Mouse (Mus musculus): ENCODE data around the gene Ampd3. TPM values are rescaled to one million over a fixed set of nuclear protein-coding genes. Genes with fewer than 3 reads are reported as not detected.
A peak's percentile ranks its signal among the peaks of the same experiment; 100 is the strongest.

The Ampd3 gene
- polyA plus RNA-seq, 1 experiment from 2014 or later = 8.8 TPM

DNA sequence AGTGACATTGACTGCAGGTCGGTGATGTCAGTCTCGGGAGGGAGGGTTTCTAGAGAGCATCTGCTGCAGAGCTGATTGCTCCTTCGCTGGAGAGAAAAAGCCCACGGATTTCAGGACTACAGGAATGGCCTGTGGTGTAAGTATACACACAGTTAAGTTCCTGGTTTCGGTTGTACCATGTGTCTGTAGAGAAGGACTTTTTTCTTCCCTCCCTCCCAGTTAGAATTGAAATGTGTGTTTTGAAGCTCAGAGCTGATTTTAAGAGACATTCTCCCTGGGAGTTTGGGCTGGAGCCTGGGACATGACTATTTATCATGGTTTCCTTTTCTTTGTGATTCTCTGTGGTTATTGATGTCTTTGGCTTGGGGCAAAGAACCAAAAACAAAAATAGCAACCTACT lies 28.2 kb upstream of the Ampd3 start:
- Histone ChIP-seq H3K4me3 (ENCODE audit: low read length) (no peak overlapping the region), H3K4me2 (replicated peaks; ENCODE audit: low read depth, low read length) (no peak overlapping the region), H3K9ac (replicated peaks; ENCODE audit: low read length) (no peak overlapping the region), H3K36me3 (ENCODE audit: insufficient read depth, low read length) (0 out of 2 replicates have a peak, but pooled peaks cover 3% of the 10 kb centered on the region), H3K9me3 (ENCODE audit: low read length) (peaks cover 14% of the 10 kb centered on the region), H3K27me3 (ENCODE audit: insufficient read depth, low read length) (no peaks in the 10 kb centered on the region), H3K27ac (ENCODE audit: low read length) (peak overlapping the region; percentile 47; the same call in 1 of the 2 replicates), H3K4me1 (ENCODE audit: insufficient read depth, low read length) (peaks cover 14% of the 10 kb centered on the region)
- ATAC-seq (ENCODE audit: low FRiP score, low TSS enrichment) = no peak
- WGBS = 45% methylated on average over 5 of the region's 5 CpGs

DNA sequence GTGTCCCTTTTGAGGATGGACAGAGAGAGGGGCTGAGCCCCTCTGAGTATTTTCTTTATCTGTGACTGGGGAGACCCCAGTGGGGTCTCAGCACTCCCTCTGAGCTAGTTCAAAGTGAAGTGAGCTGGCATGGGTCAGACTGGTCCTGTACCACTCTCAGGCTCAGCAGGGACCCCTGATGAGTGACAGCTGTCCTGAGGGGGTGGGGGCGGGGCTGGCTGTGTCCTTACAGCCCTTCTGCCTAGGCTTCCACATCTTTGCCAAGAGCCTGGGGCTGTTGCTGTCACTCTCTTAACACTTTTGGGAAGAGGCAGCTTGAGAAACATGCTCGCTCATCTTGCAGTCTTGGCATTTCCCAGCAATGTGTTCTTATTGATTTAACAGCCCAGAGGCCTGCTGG lies 27.8 kb upstream of the Ampd3 start:
- H3K4me3 ChIP-seq (ENCODE audit: low read length) = no peak overlapping the region
- H3K9ac ChIP-seq (replicated peaks; ENCODE audit: low read length) = no peak overlapping the region
- no peak for ATAC-seq (ENCODE audit: low FRiP score, low TSS enrichment)
- H3K27me3 ChIP-seq (ENCODE audit: insufficient read depth, low read length) = no peaks in the 10 kb centered on the region
- 0 out of 2 replicates have a peak, but pooled peaks cover 3% of the 10 kb centered on the region for H3K36me3 ChIP-seq (ENCODE audit: insufficient read depth, low read length)
- no peak overlapping the region for H3K4me2 ChIP-seq (replicated peaks; ENCODE audit: low read depth, low read length)
- H3K4me1 ChIP-seq (ENCODE audit: insufficient read depth, low read length) = peaks cover 14% of the 10 kb centered on the region
- 55% methylated on average over 2 of the region's 2 CpGs for WGBS
- H3K9me3 ChIP-seq (ENCODE audit: low read length) = peaks cover 14% of the 10 kb centered on the region
- no peak overlapping the region for H3K27ac ChIP-seq (ENCODE audit: low read length)

DNA sequence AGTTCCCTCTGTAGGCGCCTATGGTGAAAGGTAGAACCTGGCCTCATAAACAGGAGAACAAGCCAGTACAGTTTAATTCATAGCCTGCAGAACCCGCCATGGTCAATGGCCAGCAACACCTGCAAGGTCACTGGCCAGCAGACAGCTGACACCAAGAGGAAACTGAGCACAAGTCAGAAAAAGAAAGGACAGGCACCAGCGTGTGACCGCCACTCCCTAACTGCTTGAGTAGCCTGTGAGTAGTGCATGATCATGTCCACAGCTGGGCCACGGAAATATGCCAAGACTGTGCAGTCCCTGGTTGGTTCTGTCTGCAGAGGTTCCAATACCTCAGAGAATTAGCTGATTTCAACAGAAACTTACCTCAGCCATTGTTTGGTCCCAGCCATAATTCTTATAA lies 26.0 kb upstream of the Ampd3 start:
- H3K4me2 ChIP-seq (replicated peaks; ENCODE audit: low read depth, low read length) = no peak overlapping the region
- peak; percentile 81 for ATAC-seq (ENCODE audit: low FRiP score, low TSS enrichment)

DNA sequence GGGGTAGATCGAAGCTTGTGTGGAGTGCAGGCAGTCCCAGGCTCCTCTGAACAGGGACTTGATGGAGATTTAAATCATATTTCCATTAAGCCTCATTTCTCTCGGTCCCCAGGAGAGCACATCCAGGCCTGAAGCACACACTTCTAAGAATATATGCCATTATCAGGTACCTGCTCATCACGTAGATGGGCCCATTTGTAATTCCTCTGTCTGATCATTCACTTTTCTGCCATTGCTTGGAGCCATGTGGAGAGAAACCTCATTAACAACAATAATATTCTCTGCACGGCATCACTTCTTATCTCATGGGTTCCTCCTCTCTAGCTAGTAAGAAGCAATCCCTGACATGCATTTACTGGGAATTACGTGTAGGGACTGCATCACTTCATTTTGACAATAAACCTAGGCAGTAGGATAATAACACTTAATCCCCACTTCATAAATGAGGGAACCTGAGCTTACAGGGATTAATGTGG lies 21.9 kb upstream of the Ampd3 start:
- no peak for ATAC-seq (ENCODE audit: low FRiP score, low TSS enrichment)
- 79% methylated on average over 5 of the region's 5 CpGs for WGBS
- H3K36me3 ChIP-seq (ENCODE audit: insufficient read depth, low read length) = no peaks in the 10 kb centered on the region

More for the DNA sequence above, 26.0 kb upstream of the Ampd3 start:
- no peak overlapping the region for H3K9ac ChIP-seq (replicated peaks; ENCODE audit: low read length)
- H3K27ac ChIP-seq (ENCODE audit: low read length) = no peak overlapping the region
- 40% methylated on average over 5 of the region's 5 CpGs for WGBS
- no peak overlapping the region for H3K4me3 ChIP-seq (ENCODE audit: low read length)
- peaks cover 7% of the 10 kb centered on the region; the same call in 1 of the 2 replicates for H3K9me3 ChIP-seq (ENCODE audit: low read length)
- no peaks in the 10 kb centered on the region for H3K36me3 ChIP-seq (ENCODE audit: insufficient read depth, low read length)
- H3K27me3 ChIP-seq (ENCODE audit: insufficient read depth, low read length) = no peaks in the 10 kb centered on the region
- peaks cover 14% of the 10 kb centered on the region for H3K4me1 ChIP-seq (ENCODE audit: insufficient read depth, low read length)

DNA sequence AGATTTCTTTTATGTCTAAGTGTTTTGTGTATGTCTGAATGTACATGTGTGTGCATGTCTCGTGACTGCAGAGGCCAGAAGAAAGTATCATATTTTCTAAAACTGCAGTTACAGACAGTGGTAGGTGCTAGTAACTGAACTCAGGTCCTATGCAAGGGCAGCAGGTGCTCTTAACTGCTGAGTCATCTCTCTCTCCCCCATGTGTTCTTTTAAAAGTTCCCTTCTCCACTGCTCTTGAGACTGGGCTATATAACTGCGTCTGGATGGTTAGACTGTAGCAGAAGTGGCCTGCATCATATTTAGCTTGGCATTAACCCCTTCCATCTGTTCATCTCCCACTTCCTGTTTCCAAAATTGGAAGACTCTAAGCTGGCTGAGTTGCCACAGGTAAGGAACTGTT lies 21.2 kb upstream of the Ampd3 start:
- Histone ChIP-seq H3K36me3 (ENCODE audit: insufficient read depth, low read length) (no peaks in the 10 kb centered on the region), H3K9ac (replicated peaks; ENCODE audit: low read length) (no peak overlapping the region), H3K9me3 (ENCODE audit: low read length) (no peaks in the 10 kb centered on the region), H3K4me2 (replicated peaks; ENCODE audit: low read depth, low read length) (no peak overlapping the region), H3K27ac (ENCODE audit: low read length) (no peak overlapping the region), H3K27me3 (ENCODE audit: insufficient read depth, low read length) (no peaks in the 10 kb centered on the region), H3K4me3 (ENCODE audit: low read length) (no peak overlapping the region), H3K4me1 (ENCODE audit: insufficient read depth, low read length) (0 out of 2 replicates have a peak, but pooled peaks cover 2% of the 10 kb centered on the region)
- WGBS = 55% methylated on average over 2 of the region's 2 CpGs
- no peak for ATAC-seq (ENCODE audit: low FRiP score, low TSS enrichment)

More for the DNA sequence above, 21.9 kb upstream of the Ampd3 start:
- H3K9ac ChIP-seq (replicated peaks; ENCODE audit: low read length) = no peak overlapping the region
- 0 out of 2 replicates have a peak, but pooled peaks cover 2% of the 10 kb centered on the region for H3K4me1 ChIP-seq (ENCODE audit: insufficient read depth, low read length)
- H3K4me3 ChIP-seq (ENCODE audit: low read length) = no peak overlapping the region
- H3K4me2 ChIP-seq (replicated peaks; ENCODE audit: low read depth, low read length) = no peak overlapping the region
- no peaks in the 10 kb centered on the region for H3K27me3 ChIP-seq (ENCODE audit: insufficient read depth, low read length)
- H3K27ac ChIP-seq (ENCODE audit: low read length) = no peak overlapping the region
- H3K9me3 ChIP-seq (ENCODE audit: low read length) = no peaks in the 10 kb centered on the region

DNA sequence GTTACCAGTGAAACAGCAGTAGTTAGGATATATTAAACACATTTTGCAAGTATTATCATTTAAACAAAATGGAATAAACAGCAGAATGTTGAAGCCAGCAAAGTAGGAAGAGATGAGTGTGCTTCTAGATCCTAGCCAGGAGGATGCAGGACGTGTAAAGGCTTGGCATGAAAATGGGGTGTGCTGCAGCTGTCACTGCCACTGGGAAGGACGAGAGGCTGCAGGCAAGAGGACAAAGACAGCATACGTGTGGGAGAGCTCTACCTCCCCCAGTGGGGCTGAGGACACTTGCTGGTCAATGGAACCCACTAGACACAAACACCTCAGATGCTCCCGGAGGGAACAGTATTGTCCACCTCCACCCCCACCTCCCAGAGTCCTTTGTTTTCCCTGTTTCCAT lies 17.2 kb upstream of the Ampd3 start:
- H3K4me2 ChIP-seq (replicated peaks; ENCODE audit: low read depth, low read length) = no peak overlapping the region

DNA sequence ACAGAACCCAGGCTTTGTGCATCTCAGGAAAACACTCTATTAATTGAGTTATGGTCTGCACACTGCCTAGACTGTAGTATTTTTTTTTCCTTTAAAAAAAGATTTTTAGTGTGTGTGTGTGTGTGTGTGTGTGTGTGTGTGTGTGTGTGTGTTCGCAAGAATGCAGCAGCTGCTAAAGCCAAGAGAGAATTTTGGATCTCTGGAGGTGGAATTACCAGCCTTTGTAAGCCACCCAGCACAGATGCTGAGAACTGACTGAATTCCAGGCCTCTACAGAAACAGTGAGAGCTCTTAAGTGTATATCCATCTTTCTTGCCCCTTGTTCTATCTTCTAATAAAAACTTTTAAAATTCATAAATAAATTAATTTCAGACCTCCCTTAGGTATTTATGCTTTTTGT lies 16.4 kb upstream of the Ampd3 start:
- H3K4me2 ChIP-seq (replicated peaks; ENCODE audit: low read depth, low read length) = no peak overlapping the region
- H3K27me3 ChIP-seq (ENCODE audit: insufficient read depth, low read length) = no peaks in the 10 kb centered on the region
- H3K9me3 ChIP-seq (ENCODE audit: low read length) = no peaks in the 10 kb centered on the region
- WGBS = 80% methylated on average over 1 of the region's 1 CpGs
- no peak overlapping the region for H3K4me3 ChIP-seq (ENCODE audit: low read length)
- no peak for ATAC-seq (ENCODE audit: low FRiP score, low TSS enrichment)
- no peak overlapping the region for H3K9ac ChIP-seq (replicated peaks; ENCODE audit: low read length)
- no peak overlapping the region for H3K27ac ChIP-seq (ENCODE audit: low read length)
- peaks cover 18% of the 10 kb centered on the region for H3K4me1 ChIP-seq (ENCODE audit: insufficient read depth, low read length)
- H3K36me3 ChIP-seq (ENCODE audit: insufficient read depth, low read length) = no peaks in the 10 kb centered on the region

More for the DNA sequence above, 17.2 kb upstream of the Ampd3 start:
- Histone ChIP-seq H3K9me3 (ENCODE audit: low read length) (no peaks in the 10 kb centered on the region), H3K4me1 (ENCODE audit: insufficient read depth, low read length) (peaks cover 11% of the 10 kb centered on the region; the same call in 1 of the 2 replicates), H3K36me3 (ENCODE audit: insufficient read depth, low read length) (no peaks in the 10 kb centered on the region), H3K27ac (ENCODE audit: low read length) (no peak overlapping the region), H3K27me3 (ENCODE audit: insufficient read depth, low read length) (no peaks in the 10 kb centered on the region), H3K9ac (replicated peaks; ENCODE audit: low read length) (no peak overlapping the region), H3K4me3 (ENCODE audit: low read length) (no peak overlapping the region)
- 51% methylated on average over 4 of the region's 4 CpGs for WGBS
- no peak for ATAC-seq (ENCODE audit: low FRiP score, low TSS enrichment)

DNA sequence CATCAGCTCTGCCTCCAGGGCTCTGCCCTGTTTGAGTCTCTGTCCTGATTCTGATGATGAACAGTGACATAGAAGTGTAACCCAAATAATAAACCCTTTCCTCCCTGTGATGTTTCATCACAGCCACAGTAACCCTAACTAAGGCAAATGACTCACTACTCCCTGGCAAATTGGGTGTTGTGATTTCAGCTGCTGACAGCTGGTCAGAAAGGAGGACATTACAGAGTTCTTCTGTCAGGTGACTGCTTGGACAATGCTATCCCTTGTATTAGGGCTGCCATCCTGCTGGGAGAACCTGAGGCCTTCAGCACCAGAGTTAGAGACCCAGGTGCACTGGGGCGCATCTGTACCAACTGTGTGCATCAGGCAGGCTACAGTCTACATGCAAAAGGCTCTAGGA lies 14.7 kb upstream of the Ampd3 start:
- Histone ChIP-seq H3K9ac (replicated peaks; ENCODE audit: low read length) (no peak overlapping the region), H3K4me3 (ENCODE audit: low read length) (no peak overlapping the region), H3K9me3 (ENCODE audit: low read length) (no peaks in the 10 kb centered on the region), H3K27ac (ENCODE audit: low read length) (no peak overlapping the region), H3K4me1 (ENCODE audit: insufficient read depth, low read length) (peaks cover 28% of the 10 kb centered on the region), H3K36me3 (ENCODE audit: insufficient read depth, low read length) (no peaks in the 10 kb centered on the region), H3K4me2 (replicated peaks; ENCODE audit: low read depth, low read length) (no peak overlapping the region), H3K27me3 (ENCODE audit: insufficient read depth, low read length) (no peaks in the 10 kb centered on the region)
- WGBS = 91% methylated on average over 1 of the region's 1 CpGs
- ATAC-seq (ENCODE audit: low FRiP score, low TSS enrichment) = no peak

DNA sequence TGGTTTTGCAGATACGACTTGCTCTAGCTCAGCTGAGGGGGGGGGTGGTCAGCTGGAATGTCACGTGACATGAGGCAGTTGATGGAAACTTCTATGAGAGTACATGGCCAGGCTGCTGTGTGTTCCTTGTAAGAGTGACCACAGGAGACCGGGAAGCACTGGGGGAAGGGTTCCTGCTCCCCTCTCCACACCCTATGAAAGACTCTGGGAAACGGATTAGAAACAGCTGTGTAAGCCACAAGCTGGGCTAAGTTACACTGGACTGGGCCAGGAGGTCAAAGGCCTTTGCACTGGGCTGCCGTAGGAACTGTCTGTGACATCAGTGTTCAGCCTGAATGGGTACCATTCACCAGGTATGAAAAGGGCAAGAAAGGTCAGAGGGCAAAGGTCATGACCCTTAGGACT lies 14.1 kb upstream of the Ampd3 start:
- Histone ChIP-seq H3K4me1 (ENCODE audit: insufficient read depth, low read length) (peaks cover 28% of the 10 kb centered on the region), H3K9me3 (ENCODE audit: low read length) (no peaks in the 10 kb centered on the region), H3K4me2 (replicated peaks; ENCODE audit: low read depth, low read length) (no peak overlapping the region), H3K27me3 (ENCODE audit: insufficient read depth, low read length) (no peaks in the 10 kb centered on the region), H3K36me3 (ENCODE audit: insufficient read depth, low read length) (no peaks in the 10 kb centered on the region), H3K9ac (replicated peaks; ENCODE audit: low read length) (no peak overlapping the region), H3K4me3 (ENCODE audit: low read length) (no peak overlapping the region), H3K27ac (ENCODE audit: low read length) (no peak overlapping the region)
- WGBS = 27% methylated on average over 5 of the region's 5 CpGs
- peak; percentile 57; the same call in 1 of the 2 replicates for ATAC-seq (ENCODE audit: low FRiP score, low TSS enrichment)

DNA sequence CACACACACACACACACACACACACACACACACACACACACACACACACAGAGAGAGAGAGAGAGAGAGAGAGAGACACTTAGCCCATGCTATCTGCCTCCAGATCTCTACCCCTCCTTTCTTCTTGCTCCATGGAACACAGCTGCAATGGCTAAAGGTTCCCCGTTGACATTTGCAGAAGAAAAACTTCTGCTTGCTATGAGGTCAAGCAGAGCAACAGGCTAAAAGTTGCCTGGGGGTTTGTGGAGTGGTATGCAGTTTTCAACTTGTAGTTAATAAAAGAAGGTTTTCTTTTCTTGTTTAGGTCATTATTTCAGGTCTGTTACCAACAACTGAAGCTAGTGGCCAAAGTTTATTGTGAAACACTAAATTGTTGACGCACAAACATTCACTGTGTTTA lies 11.6 kb upstream of the Ampd3 start:
- Histone ChIP-seq H3K4me3 (ENCODE audit: low read length) (no peak overlapping the region), H3K27me3 (ENCODE audit: insufficient read depth, low read length) (no peaks in the 10 kb centered on the region), H3K9me3 (ENCODE audit: low read length) (no peaks in the 10 kb centered on the region), H3K9ac (replicated peaks; ENCODE audit: low read length) (no peak overlapping the region), H3K4me1 (ENCODE audit: insufficient read depth, low read length) (peaks cover 28% of the 10 kb centered on the region), H3K4me2 (replicated peaks; ENCODE audit: low read depth, low read length) (no peak overlapping the region), H3K36me3 (ENCODE audit: insufficient read depth, low read length) (no peaks in the 10 kb centered on the region), H3K27ac (ENCODE audit: low read length) (0 out of 2 replicates have a peak overlapping the region, but pooled peaks have one; percentile 15)
- WGBS = 26% methylated on average over 2 of the region's 2 CpGs
- peak; percentile 44; the same call in 1 of the 2 replicates for ATAC-seq (ENCODE audit: low FRiP score, low TSS enrichment)
